Mouse (Mus musculus): ENCODE results near the gene Lrit2. TPM values are rescaled to one million over a fixed set of nuclear protein-coding genes. Genes with fewer than 3 reads are reported as not detected.

The Lrit2 gene
- polyA plus RNA-seq, 1 experiment from 2014 or later: not detected

DNA sequence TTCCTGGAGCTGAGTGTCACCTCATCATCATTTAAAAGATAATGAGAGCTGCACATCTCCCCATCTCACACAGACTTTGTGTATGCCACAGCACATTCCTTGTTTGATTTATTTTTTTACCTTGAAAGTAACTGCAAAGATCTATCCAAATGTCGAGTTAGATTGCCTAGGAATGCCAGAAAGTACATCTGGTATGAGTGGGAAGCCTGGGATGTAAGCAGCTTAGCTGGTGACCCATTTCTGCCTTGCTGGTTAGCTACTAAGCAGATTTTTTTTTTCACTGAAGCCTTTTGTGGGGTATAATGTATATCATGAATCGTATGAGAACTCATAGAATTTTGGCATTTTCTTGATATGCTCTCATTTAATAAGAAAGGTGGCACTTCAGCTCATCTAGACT is 1.1 kb upstream of the Lrit2 start:
- Histone ChIP-seq H3K27me3 (replicated peaks; ENCODE audit: control insufficient read depth, insufficient read depth, low read length) (no peaks in the 10 kb centered on the region), H3K36me3 (ENCODE audit: control insufficient read depth, insufficient read depth, low read length) (no peaks in the 10 kb centered on the region), H3K4me3 (ENCODE audit: low read depth, low read length) (no peak overlapping the region), H3K27ac (ENCODE audit: low read depth) (no peak overlapping the region), H3K9ac (ENCODE audit: low read length) (no peak overlapping the region), H3K9me3 (ENCODE audit: control insufficient read depth, low read length) (no peaks in the 10 kb centered on the region), H3K4me1 (replicated peaks; ENCODE audit: control insufficient read depth, insufficient read depth, low read length) (no peaks in the 10 kb centered on the region), H3K4me2 (ENCODE audit: low read length) (no peak overlapping the region)
- WGBS: 60% methylated on average over 2 of the region's 2 CpGs
- ATAC-seq (replicated peaks; ENCODE audit: low FRiP score, low TSS enrichment, low read depth) (no peak), DNase-seq (ENCODE audit: low spot score) (no peak)

DNA sequence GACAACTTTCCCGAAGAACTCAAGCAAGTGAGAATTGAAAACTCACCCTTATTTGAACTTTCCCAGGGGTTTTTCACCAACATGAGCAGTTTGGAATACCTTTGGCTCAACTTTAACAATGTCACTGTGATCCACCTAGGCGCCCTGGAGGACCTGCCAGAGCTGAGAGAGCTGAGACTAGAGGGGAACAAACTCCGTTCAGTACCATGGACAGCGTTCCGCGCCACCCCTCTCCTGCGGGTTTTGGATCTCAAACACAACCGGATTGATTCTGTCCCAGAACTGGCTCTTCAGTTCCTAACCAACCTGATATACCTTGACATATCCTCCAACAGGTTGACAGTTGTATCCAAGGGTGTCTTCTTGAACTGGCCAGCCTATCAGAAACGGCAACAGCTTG is 787 bp downstream of the Lrit2 start:
- Histone ChIP-seq H3K4me2 (ENCODE audit: low read length) (no peak overlapping the region), H3K9ac (ENCODE audit: low read length) (no peak overlapping the region), H3K27me3 (replicated peaks; ENCODE audit: control insufficient read depth, insufficient read depth, low read length) (no peaks in the 10 kb centered on the region), H3K4me1 (replicated peaks; ENCODE audit: control insufficient read depth, insufficient read depth, low read length) (no peaks in the 10 kb centered on the region), H3K9me3 (ENCODE audit: control insufficient read depth, low read length) (no peaks in the 10 kb centered on the region), H3K4me3 (ENCODE audit: low read depth, low read length) (no peak overlapping the region), H3K27ac (ENCODE audit: low read depth) (no peak overlapping the region), H3K36me3 (ENCODE audit: control insufficient read depth, insufficient read depth, low read length) (no peaks in the 10 kb centered on the region)
- ATAC-seq (replicated peaks; ENCODE audit: low FRiP score, low TSS enrichment, low read depth) (no peak), DNase-seq (ENCODE audit: low spot score) (peak; percentile 89)
- WGBS: 14% methylated on average over 9 of the region's 9 CpGs

DNA sequence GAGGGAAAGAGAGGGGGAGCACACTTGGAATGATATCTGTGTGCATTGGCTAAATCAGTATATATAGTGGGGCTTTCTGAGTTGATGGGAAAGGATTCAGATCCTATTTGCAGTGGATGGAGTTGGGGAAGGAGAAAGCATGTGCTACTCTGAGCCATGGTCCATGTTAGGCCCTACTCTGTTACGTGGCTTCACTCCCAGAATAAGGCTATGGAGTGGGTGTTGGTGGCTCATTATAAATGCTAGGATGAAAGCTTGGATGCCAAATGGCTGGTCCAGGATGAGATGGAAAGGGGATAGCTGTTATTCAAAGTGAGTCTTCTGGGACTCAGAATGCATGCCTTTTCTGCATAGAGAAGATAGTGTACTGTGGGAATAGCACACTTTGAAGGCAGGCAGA is 13.0 kb downstream of the Lrit2 start:
- no peak overlapping the region for H3K9ac ChIP-seq (ENCODE audit: low read length)
- DNase-seq (ENCODE audit: low spot score): no peak
- WGBS: 90% methylated on average over 1 of the region's 1 CpGs

DNA sequence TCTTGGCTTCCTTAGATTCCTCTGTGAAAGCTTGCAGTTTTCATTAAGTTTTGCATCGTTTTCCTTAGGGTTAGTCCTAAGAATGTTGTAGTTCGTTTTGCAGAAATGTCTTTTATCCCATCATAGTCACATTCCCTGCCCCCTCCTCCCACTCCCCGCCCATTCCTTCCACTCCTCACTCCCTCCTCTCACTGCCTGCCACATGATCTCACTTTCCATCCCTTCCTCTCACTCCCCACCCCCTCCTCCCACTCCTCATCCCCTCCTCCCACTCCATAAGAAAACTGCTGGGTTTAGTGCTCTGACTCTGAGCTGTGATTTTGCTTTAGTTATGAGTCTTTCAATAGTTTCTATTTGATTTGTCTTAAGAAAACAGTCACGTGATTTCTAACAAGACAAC is 16.0 kb downstream of the Lrit2 start:
- H3K4me1 ChIP-seq (replicated peaks; ENCODE audit: control insufficient read depth, insufficient read depth, low read length): no peaks in the 10 kb centered on the region
- no peaks in the 10 kb centered on the region for H3K36me3 ChIP-seq (ENCODE audit: control insufficient read depth, insufficient read depth, low read length)
- H3K9ac ChIP-seq (ENCODE audit: low read length): no peak overlapping the region
- no peaks in the 10 kb centered on the region for H3K27me3 ChIP-seq (replicated peaks; ENCODE audit: control insufficient read depth, insufficient read depth, low read length)
- WGBS: 39% methylated on average over 4 of the region's 4 CpGs
- no peak overlapping the region for H3K27ac ChIP-seq (ENCODE audit: low read depth)
- DNase-seq (ENCODE audit: low spot score): no peak
- no peaks in the 10 kb centered on the region for H3K9me3 ChIP-seq (ENCODE audit: control insufficient read depth, low read length)
- ATAC-seq (replicated peaks; ENCODE audit: low FRiP score, low TSS enrichment, low read depth): no peak
- H3K4me2 ChIP-seq (ENCODE audit: low read length): no peak overlapping the region
- H3K4me3 ChIP-seq (ENCODE audit: low read depth, low read length): no peak overlapping the region

More for the DNA sequence above, 13.0 kb downstream of the Lrit2 start:
- no peak for ATAC-seq (replicated peaks; ENCODE audit: low FRiP score, low TSS enrichment, low read depth)
- Histone ChIP-seq H3K4me3 (ENCODE audit: low read depth, low read length) (no peak overlapping the region), H3K4me2 (ENCODE audit: low read length) (no peak overlapping the region), H3K9me3 (ENCODE audit: control insufficient read depth, low read length) (no peaks in the 10 kb centered on the region), H3K27ac (ENCODE audit: low read depth) (no peak overlapping the region), H3K27me3 (replicated peaks; ENCODE audit: control insufficient read depth, insufficient read depth, low read length) (no peaks in the 10 kb centered on the region), H3K4me1 (replicated peaks; ENCODE audit: control insufficient read depth, insufficient read depth, low read length) (no peaks in the 10 kb centered on the region), H3K36me3 (ENCODE audit: control insufficient read depth, insufficient read depth, low read length) (no peaks in the 10 kb centered on the region)

DNA sequence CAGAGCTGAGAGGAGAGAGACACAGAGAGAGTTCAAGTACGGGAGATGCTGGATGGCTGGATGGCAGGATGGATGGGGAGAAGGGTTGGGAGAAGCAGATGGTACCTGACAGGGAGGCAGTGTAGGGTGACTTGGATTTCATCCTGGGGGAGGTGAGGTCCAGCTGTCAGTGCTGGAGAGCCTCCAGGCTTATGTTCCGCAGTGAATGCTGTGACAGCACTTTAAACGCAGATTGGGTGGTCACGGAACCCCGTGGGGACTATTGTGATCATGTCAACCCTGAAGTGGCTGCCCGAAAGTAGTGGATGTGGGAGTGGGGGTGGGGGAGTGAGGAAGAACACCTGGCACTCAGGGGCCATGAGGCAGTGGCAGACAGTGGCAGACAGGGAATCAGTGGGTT is 26.7 kb downstream of the Lrit2 start:
- 76% methylated on average over 6 of the region's 6 CpGs for WGBS
- no peak for DNase-seq (ENCODE audit: low spot score)

DNA sequence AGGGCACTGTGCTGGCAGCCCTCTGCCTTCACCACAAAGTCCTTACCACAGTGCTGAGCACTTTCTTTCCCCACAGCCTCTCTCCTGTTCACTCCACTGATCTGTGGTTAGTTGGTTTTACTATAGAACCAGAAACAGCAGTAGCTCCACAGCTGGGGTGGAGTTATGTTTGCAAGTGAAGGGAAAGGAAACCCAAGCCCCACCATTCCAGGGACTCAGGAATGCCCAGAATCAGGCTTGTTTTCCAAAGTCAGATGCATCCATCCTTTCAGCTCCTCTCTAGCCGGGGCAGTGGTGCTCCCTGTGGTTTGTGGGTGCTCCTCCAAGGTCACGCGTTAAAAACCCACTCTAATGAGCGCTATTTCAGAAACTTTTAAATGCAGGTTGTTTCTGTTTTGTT is 27.8 kb downstream of the Lrit2 start:
- Histone ChIP-seq H3K4me2 (ENCODE audit: low read length) (no peak overlapping the region), H3K9me3 (ENCODE audit: control insufficient read depth, low read length) (no peaks in the 10 kb centered on the region), H3K27me3 (replicated peaks; ENCODE audit: control insufficient read depth, insufficient read depth, low read length) (peaks cover 10% of the 10 kb centered on the region), H3K4me1 (replicated peaks; ENCODE audit: control insufficient read depth, insufficient read depth, low read length) (0 out of 2 replicates have a peak, but pooled peaks cover 4% of the 10 kb centered on the region), H3K4me3 (ENCODE audit: low read depth, low read length) (no peak overlapping the region), H3K27ac (ENCODE audit: low read depth) (no peak overlapping the region), H3K36me3 (ENCODE audit: control insufficient read depth, insufficient read depth, low read length) (no peaks in the 10 kb centered on the region), H3K9ac (ENCODE audit: low read length) (no peak overlapping the region)
- WGBS: 78% methylated on average over 4 of the region's 4 CpGs
- ATAC-seq (replicated peaks; ENCODE audit: low FRiP score, low TSS enrichment, low read depth): no peak
- DNase-seq (ENCODE audit: low spot score): no peak

More for the DNA sequence above, 26.7 kb downstream of the Lrit2 start:
- Histone ChIP-seq H3K4me3 (ENCODE audit: low read depth, low read length) (no peak overlapping the region), H3K27ac (ENCODE audit: low read depth) (no peak overlapping the region), H3K4me1 (replicated peaks; ENCODE audit: control insufficient read depth, insufficient read depth, low read length) (0 out of 2 replicates have a peak, but pooled peaks cover 4% of the 10 kb centered on the region), H3K9me3 (ENCODE audit: control insufficient read depth, low read length) (no peaks in the 10 kb centered on the region), H3K9ac (ENCODE audit: low read length) (no peak overlapping the region), H3K4me2 (ENCODE audit: low read length) (no peak overlapping the region), H3K36me3 (ENCODE audit: control insufficient read depth, insufficient read depth, low read length) (no peaks in the 10 kb centered on the region), H3K27me3 (replicated peaks; ENCODE audit: control insufficient read depth, insufficient read depth, low read length) (peaks cover 10% of the 10 kb centered on the region)
- no peak for ATAC-seq (replicated peaks; ENCODE audit: low FRiP score, low TSS enrichment, low read depth)

DNA sequence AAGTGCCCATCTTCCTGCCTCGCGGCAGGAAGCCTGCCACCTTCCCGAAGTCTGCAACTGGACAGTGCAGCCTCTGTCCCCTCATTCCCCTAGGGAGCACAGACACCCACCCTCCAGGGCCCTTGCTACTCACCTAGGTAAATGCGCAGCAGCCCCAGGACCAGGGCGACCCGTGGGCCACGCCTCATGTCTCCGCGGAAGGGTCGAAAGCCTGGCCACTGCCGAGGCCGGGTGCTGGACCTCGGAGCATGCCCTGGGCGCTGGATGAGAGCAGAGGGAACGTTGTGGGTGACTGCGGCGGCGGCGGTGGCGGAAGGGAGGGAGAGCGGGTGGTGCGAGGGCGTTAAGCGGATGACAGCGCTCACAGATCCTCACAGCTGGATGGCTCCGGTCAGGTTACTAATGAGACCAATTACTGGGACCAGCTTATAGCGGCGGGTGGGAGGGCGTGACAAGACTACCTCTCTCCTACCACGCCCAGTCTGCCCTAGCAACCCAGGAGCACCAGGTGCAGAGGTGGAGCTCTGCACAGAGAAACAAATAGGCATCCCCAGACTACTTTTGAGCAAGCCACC is 30.3 kb downstream of the Lrit2 start, which contains the start of gene Cdhr1:
Gene Cdhr1, minus strand, starts transcription at position 392 of the 575 bp plus-strand sequence.
- H3K4me2 ChIP-seq (ENCODE audit: low read length): peak within 1 kb of the TSS; percentile 49
- DNase-seq (ENCODE audit: low spot score) (no peak), ATAC-seq (replicated peaks; ENCODE audit: low FRiP score, low TSS enrichment, low read depth) (peak; percentile 60; the same call in 1 of the 2 replicates)
- 0% methylated on average over 30 of the region's 30 CpGs for WGBS
- H3K9ac ChIP-seq (ENCODE audit: low read length): 0 out of 2 replicates have a peak within 1 kb of the TSS, but pooled peaks have one; percentile 16
- peaks cover 10% of the 10 kb centered on the region for H3K27me3 ChIP-seq (replicated peaks; ENCODE audit: control insufficient read depth, insufficient read depth, low read length)
- H3K9me3 ChIP-seq (ENCODE audit: control insufficient read depth, low read length): no peaks in the 10 kb centered on the region
- H3K4me1 ChIP-seq (replicated peaks; ENCODE audit: control insufficient read depth, insufficient read depth, low read length): 0 out of 2 replicates have a peak, but pooled peaks cover 4% of the 10 kb centered on the region
- H3K4me3 ChIP-seq (ENCODE audit: low read depth, low read length): peak within 1 kb of the TSS; percentile 21
- H3K27ac ChIP-seq (ENCODE audit: low read depth): no peak within 1 kb of the TSS
- no peaks in the 10 kb centered on the region for H3K36me3 ChIP-seq (ENCODE audit: control insufficient read depth, insufficient read depth, low read length)

DNA sequence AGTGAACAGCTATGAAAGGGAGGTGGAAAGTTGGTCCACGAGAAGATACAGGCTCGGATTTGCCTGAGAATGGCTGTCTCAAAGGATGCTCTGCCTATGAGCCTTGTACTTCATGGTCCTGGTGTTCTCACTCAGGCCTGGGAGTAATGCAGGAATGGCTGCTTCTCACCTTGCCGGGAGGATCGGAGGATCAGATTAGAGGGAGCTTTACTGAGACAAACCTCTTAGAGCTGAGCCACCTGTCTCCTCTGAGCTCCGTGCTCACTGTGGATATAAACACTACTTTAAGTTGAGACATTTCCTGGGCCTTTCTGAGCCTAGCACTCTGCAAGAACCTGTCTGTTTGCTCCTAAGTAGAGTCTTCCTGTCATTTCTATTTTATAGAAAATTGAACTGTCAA is 33.8 kb downstream of the Lrit2 start:
- H3K4me3 ChIP-seq (ENCODE audit: low read depth, low read length): no peak overlapping the region
- no peak overlapping the region for H3K4me2 ChIP-seq (ENCODE audit: low read length)
- H3K27me3 ChIP-seq (replicated peaks; ENCODE audit: control insufficient read depth, insufficient read depth, low read length): peaks cover 10% of the 10 kb centered on the region
- no peak for DNase-seq (ENCODE audit: low spot score)
- H3K36me3 ChIP-seq (ENCODE audit: control insufficient read depth, insufficient read depth, low read length): no peaks in the 10 kb centered on the region
- WGBS: 72% methylated on average over 5 of the region's 5 CpGs
- no peak for ATAC-seq (replicated peaks; ENCODE audit: low FRiP score, low TSS enrichment, low read depth)
- H3K9ac ChIP-seq (ENCODE audit: low read length): no peak overlapping the region
- 0 out of 2 replicates have a peak, but pooled peaks cover 4% of the 10 kb centered on the region for H3K4me1 ChIP-seq (replicated peaks; ENCODE audit: control insufficient read depth, insufficient read depth, low read length)
- no peak overlapping the region for H3K27ac ChIP-seq (ENCODE audit: low read depth)
- no peaks in the 10 kb centered on the region for H3K9me3 ChIP-seq (ENCODE audit: control insufficient read depth, low read length)

DNA sequence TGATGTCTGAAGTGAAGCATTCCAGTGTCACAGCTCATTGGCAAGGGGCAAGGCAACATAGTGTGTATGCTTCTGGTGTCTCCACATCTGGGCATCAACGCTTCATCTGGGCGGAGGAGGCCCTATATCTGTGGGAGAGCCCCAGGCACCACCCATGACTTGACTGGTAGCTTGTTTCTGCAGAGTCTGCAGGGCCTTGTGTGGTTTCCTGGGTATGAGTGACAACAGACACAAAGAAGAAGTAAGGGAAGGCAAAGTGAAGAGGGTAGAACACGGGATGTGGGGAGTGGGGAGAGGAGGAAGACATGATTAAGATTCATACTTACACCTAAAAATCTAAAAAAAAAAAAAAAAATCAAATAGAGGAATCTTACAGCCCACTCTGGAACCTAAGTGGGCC is 34.8 kb downstream of the Lrit2 start:
- H3K9ac ChIP-seq (ENCODE audit: low read length): no peak overlapping the region
- H3K36me3 ChIP-seq (ENCODE audit: control insufficient read depth, insufficient read depth, low read length): no peaks in the 10 kb centered on the region
- H3K4me1 ChIP-seq (replicated peaks; ENCODE audit: control insufficient read depth, insufficient read depth, low read length): 0 out of 2 replicates have a peak, but pooled peaks cover 4% of the 10 kb centered on the region
- H3K4me2 ChIP-seq (ENCODE audit: low read length): no peak overlapping the region
- no peak overlapping the region for H3K4me3 ChIP-seq (ENCODE audit: low read depth, low read length)
- H3K27me3 ChIP-seq (replicated peaks; ENCODE audit: control insufficient read depth, insufficient read depth, low read length): peaks cover 10% of the 10 kb centered on the region
- H3K27ac ChIP-seq (ENCODE audit: low read depth): no peak overlapping the region
- DNase-seq (ENCODE audit: low spot score) (no peak), ATAC-seq (replicated peaks; ENCODE audit: low FRiP score, low TSS enrichment, low read depth) (no peak)
- WGBS: 82% methylated on average over 3 of the region's 3 CpGs
- no peaks in the 10 kb centered on the region for H3K9me3 ChIP-seq (ENCODE audit: control insufficient read depth, low read length)
